Mouse (Mus musculus): ENCODE data around the gene Foxm1. TPM values are rescaled to one million over a fixed set of nuclear protein-coding genes. Genes with fewer than 3 reads are reported as not detected.

The Foxm1 gene
- polyA plus RNA-seq (2014; fragmentation: Nextera tagmentation; extraction: Ambion mirVana) = 6.7 and 7.7 TPM in 2 replicates

- DNase-seq (ENCODE audit: low spot score) = peak; percentile 84
- Histone ChIP-seq H3K36me3 (replicated peaks; ENCODE audit: control insufficient read depth, insufficient read depth) (peaks cover 13% of the 10 kb centered on the region), H3K4me2 (replicated peaks) (peak within 1 kb of the TSS; percentile 98), H3K9me3 (ENCODE audit: control insufficient read depth, low read length) (no peaks in the 10 kb centered on the region), H3K9ac (peak within 1 kb of the TSS; percentile 91), H3K27ac (peak within 1 kb of the TSS; percentile 90), H3K4me3 (replicated peaks; ENCODE audit: low read length) (peak within 1 kb of the TSS; percentile 91), H3K27me3 (ENCODE audit: control insufficient read depth, insufficient read depth, low read length) (no peaks in the 10 kb centered on the region), H3K4me1 (replicated peaks; ENCODE audit: control insufficient read depth, insufficient read depth, low read length) (peaks cover 13% of the 10 kb centered on the region)
- peak; percentile 87 for ATAC-seq (ENCODE audit: low FRiP score)
- WGBS = under 1% methylated on average over 48 of the region's 76 CpGs
These were observed at the start of gene Foxm1, which contains the start of gene Rhno1 for GRCm38 (mm10) chr6:128362381-128363006. Gene Foxm1 (plus strand): TSS chr6:128362967. Gene Rhno1 (minus strand): TSS chr6:128362911.

GRCm38 (mm10) chr6:128314796-128315195 is 48.0 kb upstream of the Foxm1 start:
- Histone ChIP-seq H3K27ac (no peak overlapping the region), H3K4me1 (replicated peaks; ENCODE audit: control insufficient read depth, insufficient read depth, low read length) (no peaks in the 10 kb centered on the region), H3K4me2 (replicated peaks) (no peak overlapping the region), H3K9me3 (ENCODE audit: control insufficient read depth, low read length) (no peaks in the 10 kb centered on the region), H3K4me3 (replicated peaks; ENCODE audit: low read length) (no peak overlapping the region), H3K27me3 (ENCODE audit: control insufficient read depth, insufficient read depth, low read length) (no peaks in the 10 kb centered on the region), H3K36me3 (replicated peaks; ENCODE audit: control insufficient read depth, insufficient read depth) (no peaks in the 10 kb centered on the region), H3K9ac (no peak overlapping the region)
- DNase-seq (ENCODE audit: low spot score) = no peak
- 83% methylated on average over 6 of the region's 6 CpGs for WGBS
- no peak for ATAC-seq (ENCODE audit: low FRiP score)

- ATAC-seq (ENCODE audit: low FRiP score) = no peak
- no peaks in the 10 kb centered on the region for H3K9me3 ChIP-seq (ENCODE audit: control insufficient read depth, low read length)
- no peak overlapping the region for H3K9ac ChIP-seq
- H3K4me2 ChIP-seq (replicated peaks) = no peak overlapping the region
- peaks cover under 1% of the 10 kb centered on the region; the same call in 1 of the 2 replicates for H3K36me3 ChIP-seq (replicated peaks; ENCODE audit: control insufficient read depth, insufficient read depth)
- no peak overlapping the region for H3K4me3 ChIP-seq (replicated peaks; ENCODE audit: low read length)
- no peak for DNase-seq (ENCODE audit: low spot score)
- H3K4me1 ChIP-seq (replicated peaks; ENCODE audit: control insufficient read depth, insufficient read depth, low read length) = no peaks in the 10 kb centered on the region
- no peak overlapping the region for H3K27ac ChIP-seq
- H3K27me3 ChIP-seq (ENCODE audit: control insufficient read depth, insufficient read depth, low read length) = no peaks in the 10 kb centered on the region
- WGBS = 77% methylated on average over 8 of the region's 8 CpGs
These were observed 47.2 kb upstream of the Foxm1 start for GRCm38 (mm10) chr6:128315597-128315996.

DNA sequence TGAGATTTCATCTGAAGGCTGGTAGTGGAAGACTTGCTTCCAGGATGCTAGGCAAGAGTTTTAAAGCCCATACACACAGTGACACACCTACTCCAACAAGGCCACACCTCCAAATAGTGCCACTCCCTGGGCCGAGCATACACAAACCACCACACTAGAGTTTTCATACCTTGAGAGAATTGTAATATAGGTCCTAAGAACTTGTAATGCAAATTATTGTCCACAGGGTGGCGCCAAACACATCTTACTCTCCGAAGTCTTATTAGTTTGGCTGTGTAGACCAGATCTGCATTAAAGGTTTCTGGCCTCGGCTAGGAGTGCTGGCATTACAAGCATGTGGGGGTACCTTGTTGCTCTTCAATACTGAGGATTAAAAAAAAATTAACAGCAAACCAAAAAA is 44.5 kb upstream of the Foxm1 start:
- no peaks in the 10 kb centered on the region for H3K9me3 ChIP-seq (ENCODE audit: control insufficient read depth, low read length)
- no peak overlapping the region for H3K9ac ChIP-seq
- H3K4me1 ChIP-seq (replicated peaks; ENCODE audit: control insufficient read depth, insufficient read depth, low read length) = no peaks in the 10 kb centered on the region
- no peaks in the 10 kb centered on the region for H3K27me3 ChIP-seq (ENCODE audit: control insufficient read depth, insufficient read depth, low read length)
- peak; percentile 85 for DNase-seq (ENCODE audit: low spot score)
- peak; percentile 48; the same call in 1 of the 2 replicates for ATAC-seq (ENCODE audit: low FRiP score)
- H3K27ac ChIP-seq = no peak overlapping the region
- no peak overlapping the region for H3K4me3 ChIP-seq (replicated peaks; ENCODE audit: low read length)
- 15% methylated on average over 4 of the region's 4 CpGs for WGBS
- H3K36me3 ChIP-seq (replicated peaks; ENCODE audit: control insufficient read depth, insufficient read depth) = peaks cover 27% of the 10 kb centered on the region
- H3K4me2 ChIP-seq (replicated peaks) = no peak overlapping the region

DNA sequence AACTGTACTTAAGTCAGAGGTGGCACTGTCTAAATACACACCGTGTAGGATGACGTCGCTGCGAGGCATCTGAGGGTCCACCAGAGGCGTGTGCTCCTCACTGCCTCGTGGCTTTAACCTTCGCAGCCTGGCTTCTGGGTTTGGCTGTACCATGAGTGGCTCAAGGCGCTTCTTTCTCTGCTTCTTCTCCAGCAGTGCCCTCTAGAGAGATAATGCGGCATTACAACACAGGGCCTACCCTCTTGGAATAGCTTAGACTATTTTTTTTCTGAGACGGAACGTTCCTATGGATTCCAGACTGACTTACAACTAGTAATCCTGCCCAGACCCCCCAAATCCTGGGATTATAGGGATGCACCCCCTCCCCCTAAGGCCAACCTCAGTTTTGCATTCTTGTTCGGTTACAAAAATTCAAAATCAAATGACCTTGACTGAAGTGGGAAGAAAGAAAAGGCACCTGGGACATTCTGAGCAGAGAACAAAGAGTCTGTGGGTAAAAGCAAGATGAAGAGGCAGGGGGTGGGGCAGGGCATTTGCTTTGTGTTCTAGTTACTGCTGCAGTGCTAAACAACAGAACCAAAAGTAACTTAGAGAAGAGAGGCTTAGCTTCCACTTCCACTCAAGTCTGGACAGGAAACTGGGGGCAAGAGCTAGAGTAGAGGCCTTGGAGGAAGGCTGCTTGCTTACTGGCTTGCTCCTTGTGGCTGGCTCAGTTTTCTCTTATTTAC is 28.2 kb upstream of the Foxm1 start:
- WGBS = 25% methylated on average over 12 of the region's 12 CpGs
- Histone ChIP-seq H3K27ac (no peak overlapping the region; the same call in 1 of the 2 replicates), H3K9ac (no peak overlapping the region)

DNA sequence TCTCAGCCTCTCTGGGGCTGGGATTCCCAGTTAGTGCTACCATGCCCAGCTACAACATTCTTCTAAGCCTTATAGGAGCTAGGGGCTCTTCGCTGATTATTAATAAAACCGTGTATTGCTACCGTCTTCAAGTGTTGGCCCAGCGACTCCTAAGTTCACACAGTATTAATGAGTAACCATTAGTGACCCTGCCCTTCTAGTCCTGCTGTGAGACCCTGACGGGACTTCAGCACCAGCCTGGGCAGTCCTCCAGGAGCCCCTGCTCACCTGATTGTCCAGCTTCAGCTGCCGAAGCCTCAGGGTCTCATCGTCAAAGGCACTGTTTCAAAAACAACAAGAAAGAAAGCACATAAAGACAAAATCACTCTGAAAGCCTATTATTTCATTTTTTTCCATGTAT is 25.3 kb upstream of the Foxm1 start:
- Histone ChIP-seq H3K4me3 (replicated peaks; ENCODE audit: low read length) (no peak overlapping the region), H3K27me3 (ENCODE audit: control insufficient read depth, insufficient read depth, low read length) (no peaks in the 10 kb centered on the region), H3K9me3 (ENCODE audit: control insufficient read depth, low read length) (no peaks in the 10 kb centered on the region), H3K36me3 (replicated peaks; ENCODE audit: control insufficient read depth, insufficient read depth) (peaks cover 41% of the 10 kb centered on the region), H3K4me1 (replicated peaks; ENCODE audit: control insufficient read depth, insufficient read depth, low read length) (peaks cover 4% of the 10 kb centered on the region; the same call in 1 of the 2 replicates), H3K27ac (no peak overlapping the region), H3K4me2 (replicated peaks) (no peak overlapping the region), H3K9ac (no peak overlapping the region)
- ATAC-seq (ENCODE audit: low FRiP score) (no peak), DNase-seq (ENCODE audit: low spot score) (no peak)
- WGBS = 82% methylated on average over 7 of the region's 7 CpGs

More for the DNA sequence above, 28.2 kb upstream of the Foxm1 start:
- no peak overlapping the region for H3K4me2 ChIP-seq (replicated peaks)
- H3K27me3 ChIP-seq (ENCODE audit: control insufficient read depth, insufficient read depth, low read length) = no peaks in the 10 kb centered on the region
- peak; percentile 77; the same call in 1 of the 2 replicates for ATAC-seq (ENCODE audit: low FRiP score)
- peak; percentile 82 for DNase-seq (ENCODE audit: low spot score)
- H3K4me1 ChIP-seq (replicated peaks; ENCODE audit: control insufficient read depth, insufficient read depth, low read length) = peaks cover 4% of the 10 kb centered on the region; the same call in 1 of the 2 replicates
- H3K36me3 ChIP-seq (replicated peaks; ENCODE audit: control insufficient read depth, insufficient read depth) = peaks cover 58% of the 10 kb centered on the region
- no peak overlapping the region for H3K4me3 ChIP-seq (replicated peaks; ENCODE audit: low read length)
- H3K9me3 ChIP-seq (ENCODE audit: control insufficient read depth, low read length) = peaks cover 14% of the 10 kb centered on the region

GRCm38 (mm10) chr6:128338876-128339275 is 23.9 kb upstream of the Foxm1 start:
- peaks cover 35% of the 10 kb centered on the region for H3K36me3 ChIP-seq (replicated peaks; ENCODE audit: control insufficient read depth, insufficient read depth)
- H3K9me3 ChIP-seq (ENCODE audit: control insufficient read depth, low read length) = no peaks in the 10 kb centered on the region
- ATAC-seq (ENCODE audit: low FRiP score) (peak; percentile 40; the same call in 1 of the 2 replicates), DNase-seq (ENCODE audit: low spot score) (no peak)
- no peak overlapping the region for H3K4me2 ChIP-seq (replicated peaks)
- H3K27ac ChIP-seq = peak overlapping the region; percentile 32; the same call in 1 of the 2 replicates
- no peak overlapping the region for H3K4me3 ChIP-seq (replicated peaks; ENCODE audit: low read length)
- H3K9ac ChIP-seq = no peak overlapping the region
- H3K4me1 ChIP-seq (replicated peaks; ENCODE audit: control insufficient read depth, insufficient read depth, low read length) = peaks cover 4% of the 10 kb centered on the region; the same call in 1 of the 2 replicates
- WGBS = 64% methylated on average over 5 of the region's 5 CpGs
- no peaks in the 10 kb centered on the region for H3K27me3 ChIP-seq (ENCODE audit: control insufficient read depth, insufficient read depth, low read length)

DNA sequence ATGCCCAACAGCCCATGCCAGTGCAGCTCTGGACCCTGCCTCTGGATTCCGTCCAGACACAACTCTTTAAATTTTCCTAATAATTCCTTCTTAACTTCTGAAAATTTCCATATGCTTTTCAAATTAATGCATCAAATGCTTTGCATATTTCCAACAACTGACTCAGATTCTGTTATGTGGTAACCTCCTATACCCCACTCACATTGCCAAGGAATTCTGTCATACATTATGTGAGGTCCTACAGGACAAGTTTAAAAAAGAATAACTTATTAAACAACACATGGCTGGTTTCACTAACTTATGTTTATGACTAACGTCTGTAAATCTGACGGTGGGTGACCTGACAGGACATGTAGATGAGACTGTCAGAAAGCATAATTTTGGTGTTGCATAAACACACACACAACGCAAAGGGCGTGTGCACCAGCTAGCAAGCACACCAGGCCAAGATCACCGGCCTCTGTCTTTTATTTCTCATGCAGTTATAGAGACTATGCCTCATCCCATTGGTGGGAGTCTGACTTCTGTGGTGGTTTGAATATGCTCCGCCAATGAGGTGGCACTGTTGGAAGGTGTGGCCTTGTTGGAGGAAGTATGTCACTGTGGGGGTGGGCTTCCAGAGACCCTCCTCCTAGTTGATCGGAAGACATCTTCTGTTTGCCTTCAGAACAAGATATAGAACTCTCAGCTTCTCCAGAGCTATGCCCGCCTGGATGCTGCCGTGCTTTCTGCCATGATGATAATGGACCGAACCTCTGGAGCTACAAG is 20.6 kb upstream of the Foxm1 start:
- Histone ChIP-seq H3K4me3 (replicated peaks; ENCODE audit: low read length) (no peak overlapping the region), H3K9ac (no peak overlapping the region), H3K9me3 (ENCODE audit: control insufficient read depth, low read length) (no peaks in the 10 kb centered on the region), H3K27me3 (ENCODE audit: control insufficient read depth, insufficient read depth, low read length) (no peaks in the 10 kb centered on the region), H3K4me1 (replicated peaks; ENCODE audit: control insufficient read depth, insufficient read depth, low read length) (peaks cover 4% of the 10 kb centered on the region; the same call in 1 of the 2 replicates), H3K4me2 (replicated peaks) (no peak overlapping the region), H3K27ac (no peak overlapping the region), H3K36me3 (replicated peaks; ENCODE audit: control insufficient read depth, insufficient read depth) (peaks cover 17% of the 10 kb centered on the region; the same call in 1 of the 2 replicates)
- DNase-seq (ENCODE audit: low spot score) (no peak), ATAC-seq (ENCODE audit: low FRiP score) (no peak)
- 96% methylated on average over 11 of the region's 11 CpGs for WGBS

- 89% methylated on average over 10 of the region's 10 CpGs for WGBS
- no peak for DNase-seq (ENCODE audit: low spot score)
These were observed 17.1 kb upstream of the Foxm1 start for GRCm38 (mm10) chr6:128345623-128346022.

More at GRCm38 (mm10) chr6:128345623-128346022, 17.1 kb upstream of the Foxm1 start:
- H3K4me1 ChIP-seq (replicated peaks; ENCODE audit: control insufficient read depth, insufficient read depth, low read length) = no peaks in the 10 kb centered on the region
- peaks cover 19% of the 10 kb centered on the region for H3K36me3 ChIP-seq (replicated peaks; ENCODE audit: control insufficient read depth, insufficient read depth)
- no peak overlapping the region for H3K27ac ChIP-seq
- H3K27me3 ChIP-seq (ENCODE audit: control insufficient read depth, insufficient read depth, low read length) = no peaks in the 10 kb centered on the region
- no peak for ATAC-seq (ENCODE audit: low FRiP score)
- H3K9me3 ChIP-seq (ENCODE audit: control insufficient read depth, low read length) = no peaks in the 10 kb centered on the region
- no peak overlapping the region for H3K4me3 ChIP-seq (replicated peaks; ENCODE audit: low read length)
- no peak overlapping the region for H3K9ac ChIP-seq
- no peak overlapping the region for H3K4me2 ChIP-seq (replicated peaks)
